Mouse (Mus musculus) hindbrain, embryonic 14.5 days (tissue): ENCODE measurements around the gene Galnt18. TPM values are rescaled to one million over a fixed set of nuclear protein-coding genes. Genes with fewer than 3 reads are reported as not detected.

Source experiments
- ATAC-seq: fragments of 200-750 bp; cut with Nextera tagmentation; 2 replicates; pipeline ENCODE4 v1.8.0; 2017; ENCODE audit warnings: moderate number of reproducible peaks, mild to moderate bottlenecking, moderate TSS enrichment, moderate library complexity; ENCODE audit not compliant: low FRiP score
- DNase-seq: peaks from one replicate; pipeline ENCODE4 v3.0.0-alpha.2; 2015; ENCODE audit warnings: low spot score
- H3K27ac ChIP-seq: fragments of 300-500 bp; sonication (generic); 2 replicates; pipeline ENCODE4 v1.5.1; 2014; ENCODE audit warnings: mild to moderate bottlenecking, moderate library complexity
- H3K27me3 ChIP-seq: fragments of 300-500 bp; sonication (generic); 2 replicates; pipeline ENCODE4 v1.6.1; 2014; ENCODE audit warnings: mild to moderate bottlenecking, low read length, mixed read lengths; ENCODE audit not compliant: control insufficient read depth, insufficient read depth
- H3K36me3 ChIP-seq: fragments of 300-500 bp; sonication (generic); replicated peaks from 2 replicates; pipeline ENCODE4 v1.6.1; 2014; ENCODE audit not compliant: control insufficient read depth, insufficient read depth
- H3K4me1 ChIP-seq: fragments of 300-500 bp; sonication (generic); replicated peaks from 2 replicates; pipeline ENCODE4 v1.6.1; 2014; ENCODE audit warnings: antibody characterized with exemption, low read length, mixed read lengths; ENCODE audit not compliant: control insufficient read depth, insufficient read depth
- H3K4me2 ChIP-seq: fragments of 300-500 bp; sonication (generic); replicated peaks from 2 replicates; pipeline ENCODE4 v1.6.1; 2014; ENCODE audit warnings: mild to moderate bottlenecking, moderate library complexity
- H3K4me3 ChIP-seq: fragments of 300-500 bp; sonication (generic); replicated peaks from 2 replicates; pipeline ENCODE4 v1.5.1; 2014; ENCODE audit warnings: mild to moderate bottlenecking, low read length
- H3K9ac ChIP-seq: fragments of 300-500 bp; sonication (generic); 2 replicates; pipeline ENCODE4 v1.6.1; 2014
- H3K9me3 ChIP-seq: fragments of 300-500 bp; sonication (generic); 2 replicates; pipeline ENCODE4 v1.6.1; 2016; ENCODE audit warnings: low read length; ENCODE audit not compliant: control insufficient read depth
- WGBS: fragments of 180-500 bp; shearing (Covaris S2); extraction: QIAGEN DNeasy Blood & Tissue Kit; methylation state at CpG from one replicate; pipeline ENCODE4 v1.1.7; 2014; 5-methylcytosine and 5-hydroxymethylcytosine counted together
- polyA plus RNA-seq: library from polyadenylated mRNA; unstranded; fragments of >200 nt; fragmentation: Nextera tagmentation; extraction: Ambion mirVana; gene quantifications from 2 replicates; pipeline ENCODE4 v1.2.1, GENCODE M21; 2014

Galnt18 gene
- polyA plus RNA-seq, 1 experiment from 2014 or later: 10.9 TPM

GRCm38 (mm10) chr7:111638465-111638864 lies 141.3 kb downstream of the Galnt18 start:
- WGBS: 78% methylated on average over 5 of the region's 5 CpGs
- Histone ChIP-seq H3K36me3 (no peaks in the 10 kb centered on the region), H3K9me3 (no peaks in the 10 kb centered on the region), H3K4me2 (no peak overlapping the region), H3K4me1 (no peaks in the 10 kb centered on the region), H3K27ac (no peak overlapping the region), H3K27me3 (no peaks in the 10 kb centered on the region), H3K9ac (no peak overlapping the region), H3K4me3 (no peak overlapping the region)
- DNase-seq (no peak), ATAC-seq (no peak)

- DNase-seq (no peak), ATAC-seq (no peak)
- WGBS: 73% methylated on average over 2 of the region's 2 CpGs
- no peak overlapping the region for H3K27ac ChIP-seq
- no peak overlapping the region for H3K4me3 ChIP-seq
- no peak overlapping the region for H3K4me2 ChIP-seq
- no peaks in the 10 kb centered on the region for H3K4me1 ChIP-seq
- H3K9me3 ChIP-seq: no peaks in the 10 kb centered on the region
- no peaks in the 10 kb centered on the region for H3K36me3 ChIP-seq
- H3K27me3 ChIP-seq: no peaks in the 10 kb centered on the region
- H3K9ac ChIP-seq: no peak overlapping the region
Observed at GRCm38 (mm10) chr7:111637866-111638448, 141.8 kb downstream of the Galnt18 start.

- whole genome bisulfite sequencing: 68% methylated on average over 5 of the region's 5 CpGs
- no peak overlapping the region for H3K4me2 ChIP-seq
- H3K9ac ChIP-seq: no peak overlapping the region
- H3K27ac ChIP-seq: no peak overlapping the region
- H3K4me1 ChIP-seq: no peaks in the 10 kb centered on the region
- H3K36me3 ChIP-seq: no peaks in the 10 kb centered on the region
- H3K9me3 ChIP-seq: no peaks in the 10 kb centered on the region
- ATAC-seq (no peak), DNase-seq (no peak)
- H3K4me3 ChIP-seq: no peak overlapping the region
- H3K27me3 ChIP-seq: no peaks in the 10 kb centered on the region
Observed at GRCm38 (mm10) chr7:111636503-111636902, 143.3 kb downstream of the Galnt18 start.

- H3K9me3 ChIP-seq: no peaks in the 10 kb centered on the region
- no peaks in the 10 kb centered on the region for H3K27me3 ChIP-seq
- no peak overlapping the region for H3K4me2 ChIP-seq
- no peak overlapping the region for H3K27ac ChIP-seq
- no peak overlapping the region for H3K9ac ChIP-seq
- DNase-seq (no peak), ATAC-seq (no peak)
- H3K36me3 ChIP-seq: no peaks in the 10 kb centered on the region
- H3K4me1 ChIP-seq: no peaks in the 10 kb centered on the region
- no peak overlapping the region for H3K4me3 ChIP-seq
- 83% methylated on average over 4 of the region's 4 CpGs for WGBS
Observed at GRCm38 (mm10) chr7:111631265-111631664, 148.5 kb downstream of the Galnt18 start.

GRCm38 (mm10) chr7:111626232-111626631 lies 153.5 kb downstream of the Galnt18 start:
- Histone ChIP-seq H3K36me3 (no peaks in the 10 kb centered on the region), H3K9me3 (no peaks in the 10 kb centered on the region), H3K4me3 (no peak overlapping the region), H3K4me1 (no peaks in the 10 kb centered on the region), H3K4me2 (no peak overlapping the region), H3K9ac (no peak overlapping the region), H3K27ac (no peak overlapping the region), H3K27me3 (no peaks in the 10 kb centered on the region)
- DNase-seq (no peak), ATAC-seq (no peak)
- 75% methylated on average over 2 of the region's 2 CpGs for WGBS

- WGBS: 80% methylated on average over 5 of the region's 5 CpGs
Observed at GRCm38 (mm10) chr7:111625736-111626135, 154.0 kb downstream of the Galnt18 start.

GRCm38 (mm10) chr7:111616231-111616937 lies 163.4 kb downstream of the Galnt18 start:
- Histone ChIP-seq H3K36me3 (no peaks in the 10 kb centered on the region), H3K27ac (no peak overlapping the region), H3K9me3 (no peaks in the 10 kb centered on the region), H3K27me3 (no peaks in the 10 kb centered on the region), H3K4me3 (no peak overlapping the region), H3K9ac (no peak overlapping the region), H3K4me1 (no peaks in the 10 kb centered on the region; the same call in 1 of the 2 replicates), H3K4me2 (no peak overlapping the region)
- 63% methylated on average over 16 of the region's 16 CpGs for WGBS
- DNase-seq (no peak), ATAC-seq (no peak)

More at GRCm38 (mm10) chr7:111625736-111626135, 154.0 kb downstream of the Galnt18 start:
- Histone ChIP-seq H3K4me2 (no peak overlapping the region), H3K27me3 (no peaks in the 10 kb centered on the region), H3K9me3 (no peaks in the 10 kb centered on the region), H3K36me3 (no peaks in the 10 kb centered on the region), H3K4me3 (no peak overlapping the region), H3K4me1 (no peaks in the 10 kb centered on the region), H3K27ac (no peak overlapping the region), H3K9ac (no peak overlapping the region)
- DNase-seq (no peak), ATAC-seq (no peak)

GRCm38 (mm10) chr7:111614471-111614870 lies 165.3 kb downstream of the Galnt18 start:
- DNase-seq (no peak), ATAC-seq (no peak)
- Histone ChIP-seq H3K27me3 (no peaks in the 10 kb centered on the region), H3K9me3 (no peaks in the 10 kb centered on the region), H3K4me1 (no peaks in the 10 kb centered on the region; the same call in 1 of the 2 replicates), H3K9ac (no peak overlapping the region), H3K4me3 (no peak overlapping the region), H3K36me3 (no peaks in the 10 kb centered on the region), H3K27ac (no peak overlapping the region), H3K4me2 (no peak overlapping the region)
- WGBS: 86% methylated on average over 1 of the region's 1 CpGs

GRCm38 (mm10) chr7:111607476-111607875 lies 172.3 kb downstream of the Galnt18 start:
- H3K4me2 ChIP-seq: no peak overlapping the region
- ATAC-seq: no peak
- WGBS: 77% methylated on average over 2 of the region's 2 CpGs

More at GRCm38 (mm10) chr7:111607476-111607875, 172.3 kb downstream of the Galnt18 start:
- no peak overlapping the region for H3K4me3 ChIP-seq
- H3K9ac ChIP-seq: no peak overlapping the region
- no peak for DNase-seq
- no peaks in the 10 kb centered on the region for H3K9me3 ChIP-seq
- no peaks in the 10 kb centered on the region for H3K27me3 ChIP-seq
- H3K27ac ChIP-seq: no peak overlapping the region
- H3K4me1 ChIP-seq: no peaks in the 10 kb centered on the region
- no peaks in the 10 kb centered on the region for H3K36me3 ChIP-seq
